Mouse (Mus musculus): ENCODE measurements at regions not wholly inside any gene's neighbourhood (a gene's known extent, or its start where the extent isn't known, plus 50 kb on each side); places are given as distances from the start of the nearest gene placed in this dataset.

- TF ChIP-seq MAFK (IDR thresholded peaks at IDR 0.05; ENCODE audit: insufficient read depth, low read depth, low read length) (no peak), HCFC1 (IDR thresholded peaks at IDR 0.05; ENCODE audit: borderline replicate concordance, insufficient read depth, low read length) (no peak), CHD2 (IDR thresholded peaks at IDR 0.05; ENCODE audit: low read depth, low read length) (no peak), ZNF384 (IDR thresholded peaks at IDR 0.05; ENCODE audit: low read depth, low read length) (no peak)
Measured at GRCm38 (mm10) chr9:117753466-117753865, 123.8 kb upstream of the Rbms3 start.

Measured in ES-E14 (cell line).